Mouse (Mus musculus) hindbrain, embryonic 14.5 days (tissue): Measurements from ENCODE around the gene Maea. TPM values are rescaled to one million over a fixed set of nuclear protein-coding genes. Genes with fewer than 3 reads are reported as not detected.
A peak's percentile ranks its signal among the peaks of the same experiment; 100 is the strongest.

Experiments used
- ATAC-seq: fragments of 200-750 bp; cut with Nextera tagmentation; 2 replicates; pipeline ENCODE4 v1.8.0; 2017; ENCODE audit warnings: moderate number of reproducible peaks, mild to moderate bottlenecking, moderate TSS enrichment, moderate library complexity; ENCODE audit not compliant: low FRiP score
- DNase-seq: peaks from one replicate; pipeline ENCODE4 v3.0.0-alpha.2; 2015; ENCODE audit warnings: low spot score
- H3K27ac ChIP-seq: fragments of 300-500 bp; sonication (generic); 2 replicates; pipeline ENCODE4 v1.5.1; 2014; ENCODE audit warnings: mild to moderate bottlenecking, moderate library complexity
- H3K27me3 ChIP-seq: fragments of 300-500 bp; sonication (generic); 2 replicates; pipeline ENCODE4 v1.6.1; 2014; ENCODE audit warnings: mild to moderate bottlenecking, low read length, mixed read lengths; ENCODE audit not compliant: control insufficient read depth, insufficient read depth
- H3K36me3 ChIP-seq: fragments of 300-500 bp; sonication (generic); replicated peaks from 2 replicates; pipeline ENCODE4 v1.6.1; 2014; ENCODE audit not compliant: control insufficient read depth, insufficient read depth
- H3K4me1 ChIP-seq: fragments of 300-500 bp; sonication (generic); replicated peaks from 2 replicates; pipeline ENCODE4 v1.6.1; 2014; ENCODE audit warnings: antibody characterized with exemption, low read length, mixed read lengths; ENCODE audit not compliant: control insufficient read depth, insufficient read depth
- H3K4me2 ChIP-seq: fragments of 300-500 bp; sonication (generic); replicated peaks from 2 replicates; pipeline ENCODE4 v1.6.1; 2014; ENCODE audit warnings: mild to moderate bottlenecking, moderate library complexity
- H3K4me3 ChIP-seq: fragments of 300-500 bp; sonication (generic); replicated peaks from 2 replicates; pipeline ENCODE4 v1.5.1; 2014; ENCODE audit warnings: mild to moderate bottlenecking, low read length
- H3K9ac ChIP-seq: fragments of 300-500 bp; sonication (generic); 2 replicates; pipeline ENCODE4 v1.6.1; 2014
- H3K9me3 ChIP-seq: fragments of 300-500 bp; sonication (generic); 2 replicates; pipeline ENCODE4 v1.6.1; 2016; ENCODE audit warnings: low read length; ENCODE audit not compliant: control insufficient read depth
- WGBS: fragments of 180-500 bp; shearing (Covaris S2); extraction: QIAGEN DNeasy Blood & Tissue Kit; methylation state at CpG from one replicate; pipeline ENCODE4 v1.1.7; 2014; 5-methylcytosine and 5-hydroxymethylcytosine counted together
- polyA plus RNA-seq: library from polyadenylated mRNA; unstranded; fragments of >200 nt; fragmentation: Nextera tagmentation; extraction: Ambion mirVana; gene quantifications from 2 replicates; pipeline ENCODE4 v1.2.1, GENCODE M21; 2014

Gene Maea
- 123 and 136 TPM in 2 replicates for polyA plus RNA-seq

DNA sequence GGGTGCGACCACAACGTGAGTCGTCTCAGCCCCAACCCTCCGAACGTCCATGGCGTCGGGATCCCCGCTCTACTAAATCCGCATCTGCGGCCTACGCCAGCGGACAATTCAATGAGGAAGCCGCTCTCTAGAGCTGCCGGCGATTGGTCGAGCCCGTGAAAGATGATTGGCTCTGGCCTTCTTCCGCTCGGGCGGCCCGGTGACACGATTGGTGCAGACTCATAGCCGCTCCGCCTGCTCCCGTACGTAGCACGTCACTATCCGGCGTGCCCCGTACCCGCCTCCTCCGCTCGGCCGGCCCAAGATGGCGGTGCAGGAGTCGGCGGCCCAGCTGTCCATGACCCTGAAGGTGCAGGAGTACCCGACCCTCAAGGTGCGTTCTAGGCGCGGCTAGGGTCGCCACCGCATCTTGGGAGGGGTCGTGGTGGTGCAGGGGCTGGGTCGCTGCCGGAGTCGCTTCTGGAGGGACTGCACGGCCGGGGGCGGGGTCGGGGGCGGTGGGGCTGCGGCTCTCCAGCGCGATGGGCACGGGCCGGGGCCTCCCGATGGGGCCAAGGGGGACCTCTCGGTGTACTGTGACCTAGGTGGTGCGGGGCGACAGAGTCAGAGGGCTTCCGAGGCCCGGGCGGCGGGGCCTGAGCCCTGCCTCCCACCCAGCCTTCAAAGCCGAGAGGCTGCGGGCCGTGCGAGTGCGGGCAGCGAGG is at the start of gene Maea:
Gene Maea (plus strand): TSS at position 237 of the 704 bp plus-strand sequence.
- Histone ChIP-seq H3K36me3 (0 out of 2 replicates have a peak, but pooled peaks cover 16% of the 10 kb centered on the region), H3K4me3 (peak within 1 kb of the TSS; percentile 95), H3K27me3 (no peaks in the 10 kb centered on the region), H3K9me3 (no peaks in the 10 kb centered on the region), H3K9ac (peak within 1 kb of the TSS; percentile 96), H3K27ac (peak within 1 kb of the TSS; percentile 88), H3K4me2 (peak within 1 kb of the TSS; percentile 89), H3K4me1 (peaks cover 23% of the 10 kb centered on the region)
- under 1% methylated on average over 69 of the region's 71 CpGs for WGBS
- DNase-seq (peak; percentile 95), ATAC-seq (peak; percentile 100)

DNA sequence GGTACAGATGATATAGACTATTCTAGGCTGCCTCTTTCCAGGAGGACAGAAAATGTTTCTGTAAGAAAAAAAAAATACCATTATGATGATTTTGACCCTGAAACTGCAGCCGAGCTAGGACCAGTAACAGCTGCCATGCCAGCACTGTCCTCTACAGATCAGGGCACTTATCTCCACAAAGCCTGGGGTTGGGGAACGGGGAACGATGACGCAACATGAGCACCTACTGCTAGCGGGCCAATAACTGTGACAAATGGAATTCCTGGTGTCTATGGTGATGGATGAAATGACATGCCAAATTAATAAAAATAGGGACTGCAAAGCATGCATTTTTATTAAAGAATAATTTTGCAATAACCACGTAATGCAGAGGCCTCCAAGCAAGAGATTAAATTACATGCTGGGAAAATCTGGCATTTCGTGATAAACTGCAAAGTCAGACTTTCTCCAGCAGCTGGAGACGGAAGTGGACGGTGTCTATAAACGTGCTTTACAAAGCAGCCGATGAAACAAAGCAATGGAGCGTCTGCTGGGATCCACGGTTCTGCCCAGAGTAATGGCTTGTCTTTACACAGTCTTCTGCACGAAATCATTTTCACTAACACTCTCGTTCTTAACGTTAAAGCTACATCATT is 41.4 kb upstream of the Maea start:
- Histone ChIP-seq H3K4me3 (no peak overlapping the region), H3K4me2 (peak overlapping the region; percentile 19), H3K36me3 (no peaks in the 10 kb centered on the region), H3K9ac (no peak overlapping the region), H3K9me3 (no peaks in the 10 kb centered on the region), H3K27ac (peak overlapping the region; percentile 45), H3K4me1 (no peaks in the 10 kb centered on the region; the same call in 1 of the 2 replicates), H3K27me3 (no peaks in the 10 kb centered on the region)
- peak; percentile 74; the same call in 1 of the 2 replicates for ATAC-seq
- 28% methylated on average over 16 of the region's 16 CpGs for WGBS
- peak; percentile 62 for DNase-seq

DNA sequence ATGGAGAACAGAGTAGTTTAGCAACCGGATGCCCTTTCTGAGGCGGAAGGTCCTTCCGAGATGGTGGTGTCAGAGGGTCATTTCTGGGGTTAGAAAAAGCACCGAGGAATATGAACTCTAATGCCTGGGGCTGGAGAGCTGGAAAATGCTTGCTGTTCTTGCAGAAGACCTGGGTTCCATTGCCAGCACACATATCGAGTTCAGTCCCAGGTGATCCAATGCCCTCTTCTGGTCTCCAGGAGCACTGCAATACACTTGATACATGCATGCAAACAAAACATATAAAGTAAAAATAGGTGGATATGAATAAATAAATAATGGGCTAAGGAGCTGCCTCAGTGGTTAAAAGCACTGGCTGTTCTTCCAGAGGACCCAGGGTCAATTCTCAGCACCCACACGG is 38.1 kb upstream of the Maea start:
- Histone ChIP-seq H3K4me3 (no peak overlapping the region), H3K4me2 (no peak overlapping the region), H3K27ac (no peak overlapping the region), H3K9me3 (no peaks in the 10 kb centered on the region), H3K36me3 (no peaks in the 10 kb centered on the region), H3K27me3 (no peaks in the 10 kb centered on the region), H3K4me1 (no peaks in the 10 kb centered on the region; the same call in 1 of the 2 replicates), H3K9ac (no peak overlapping the region)
- DNase-seq (no peak), ATAC-seq (no peak)
- WGBS, result 64% methylated on average over 6 of the region's 6 CpGs

DNA sequence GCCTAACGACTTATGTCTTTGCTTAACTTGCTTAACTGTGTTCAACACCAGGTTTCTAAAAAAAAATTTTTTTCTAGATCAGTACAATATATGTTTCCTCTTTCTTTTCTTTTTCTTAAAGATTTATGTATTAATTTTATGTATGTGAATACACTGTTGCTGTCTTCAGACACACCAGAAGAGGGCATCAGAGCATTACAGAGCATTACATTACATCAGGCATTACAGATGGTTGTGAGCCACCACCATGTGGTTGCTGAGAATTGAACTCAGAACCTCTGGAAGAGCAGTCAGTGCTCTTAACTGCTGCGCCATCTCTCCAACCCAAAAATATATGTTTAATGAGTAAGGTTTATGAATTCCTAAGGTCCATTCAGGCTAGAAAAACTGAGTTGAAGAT is 33.5 kb upstream of the Maea start:
- Histone ChIP-seq H3K4me3 (no peak overlapping the region), H3K4me2 (no peak overlapping the region), H3K4me1 (no peaks in the 10 kb centered on the region), H3K9me3 (no peaks in the 10 kb centered on the region), H3K36me3 (no peaks in the 10 kb centered on the region), H3K9ac (no peak overlapping the region), H3K27ac (no peak overlapping the region), H3K27me3 (no peaks in the 10 kb centered on the region)
- DNase-seq (no peak), ATAC-seq (no peak)
- 85% methylated on average over 2 of the region's 2 CpGs for WGBS

DNA sequence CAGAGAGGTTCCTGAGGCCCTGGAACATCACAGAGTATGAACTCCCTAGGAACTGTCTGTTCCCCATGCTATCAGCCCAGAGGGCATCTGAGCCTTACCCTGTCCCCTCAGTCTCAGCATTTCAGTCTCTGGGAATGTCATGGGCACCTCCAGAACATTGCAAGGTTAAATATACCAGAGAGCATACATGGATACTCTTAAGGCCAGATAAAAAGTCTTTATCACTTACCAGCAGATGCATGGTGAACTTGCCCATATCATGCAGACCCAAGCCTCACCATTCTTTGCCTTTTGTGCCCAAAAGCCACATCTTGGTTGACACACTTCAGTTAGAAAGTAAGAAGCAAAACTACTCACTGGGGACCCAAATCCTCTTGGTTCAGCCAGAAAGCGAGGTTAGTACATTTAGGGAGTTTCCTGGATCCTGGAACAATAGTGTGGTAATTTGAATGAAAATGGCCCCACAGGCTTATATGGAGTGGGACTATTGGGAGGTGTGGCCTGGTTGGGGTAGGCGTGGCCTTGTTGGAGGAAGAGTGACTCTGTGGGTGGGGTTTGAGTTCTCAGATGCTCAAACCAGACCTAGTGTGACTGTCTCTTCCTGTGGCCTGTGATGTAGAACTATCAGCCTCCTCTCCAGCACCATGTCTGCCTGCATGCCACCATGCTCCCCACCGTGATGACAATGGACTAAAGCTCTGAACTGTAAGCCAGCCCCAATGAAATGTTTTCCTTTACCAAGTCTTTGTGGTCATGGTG is 24.4 kb upstream of the Maea start:
- ATAC-seq (no peak), DNase-seq (no peak)
- Histone ChIP-seq H3K4me1 (no peaks in the 10 kb centered on the region), H3K4me3 (no peak overlapping the region), H3K9me3 (no peaks in the 10 kb centered on the region), H3K9ac (no peak overlapping the region), H3K36me3 (no peaks in the 10 kb centered on the region), H3K27ac (no peak overlapping the region), H3K4me2 (no peak overlapping the region), H3K27me3 (no peaks in the 10 kb centered on the region)
- 76% methylated on average over 3 of the region's 3 CpGs for WGBS

DNA sequence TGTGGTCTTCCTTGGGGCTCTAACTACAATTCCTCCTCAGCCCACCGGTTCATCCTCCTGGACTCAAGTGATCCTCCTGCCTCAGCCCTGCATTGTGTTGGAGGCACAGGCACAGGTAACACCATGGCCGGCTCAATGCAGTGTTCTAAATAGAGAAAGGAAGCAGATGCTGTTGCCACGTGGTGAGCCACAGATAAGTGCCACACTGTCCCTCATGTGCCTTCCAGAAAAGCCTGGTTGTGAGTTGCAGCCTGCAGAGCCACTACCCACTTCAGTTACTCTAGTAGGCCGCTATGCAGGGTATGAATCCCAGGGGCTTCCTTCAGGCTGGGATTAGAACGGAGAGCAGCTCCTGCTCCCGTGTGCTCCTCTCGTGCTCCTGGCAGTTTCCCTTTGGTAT is 23.1 kb upstream of the Maea start:
- Histone ChIP-seq H3K9ac (no peak overlapping the region), H3K9me3 (no peaks in the 10 kb centered on the region), H3K4me3 (no peak overlapping the region), H3K36me3 (no peaks in the 10 kb centered on the region), H3K4me1 (no peaks in the 10 kb centered on the region), H3K27ac (no peak overlapping the region), H3K27me3 (no peaks in the 10 kb centered on the region), H3K4me2 (no peak overlapping the region)
- DNase-seq (no peak), ATAC-seq (no peak)
- WGBS, result 84% methylated on average over 7 of the region's 7 CpGs

DNA sequence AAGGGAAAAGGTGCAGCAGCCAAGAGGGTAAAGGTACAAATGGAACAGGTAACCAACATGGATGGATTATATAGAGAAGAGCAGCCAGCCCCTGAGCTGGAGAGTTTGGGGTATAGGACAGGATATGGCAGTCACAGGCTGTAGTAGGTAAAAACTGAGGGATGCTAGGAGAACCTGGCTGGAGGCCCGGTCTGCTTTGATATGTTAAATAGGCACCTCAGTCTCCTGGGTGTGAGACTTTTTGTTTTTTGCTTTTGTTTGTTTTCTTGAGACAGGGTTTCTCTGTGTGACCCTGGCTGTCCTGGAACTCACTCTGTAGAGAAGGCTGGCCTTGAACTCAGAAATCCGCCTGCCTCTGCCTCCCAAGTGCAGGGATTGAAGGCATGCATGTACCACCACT is 10.8 kb upstream of the Maea start:
- Histone ChIP-seq H3K27me3 (no peaks in the 10 kb centered on the region), H3K9me3 (0 out of 2 replicates have a peak, but pooled peaks cover 8% of the 10 kb centered on the region), H3K4me1 (no peaks in the 10 kb centered on the region), H3K27ac (no peak overlapping the region), H3K4me2 (no peak overlapping the region), H3K36me3 (no peaks in the 10 kb centered on the region), H3K9ac (no peak overlapping the region), H3K4me3 (no peak overlapping the region)
- DNase-seq (no peak), ATAC-seq (no peak)
- WGBS, result 39% methylated on average over 2 of the region's 2 CpGs

DNA sequence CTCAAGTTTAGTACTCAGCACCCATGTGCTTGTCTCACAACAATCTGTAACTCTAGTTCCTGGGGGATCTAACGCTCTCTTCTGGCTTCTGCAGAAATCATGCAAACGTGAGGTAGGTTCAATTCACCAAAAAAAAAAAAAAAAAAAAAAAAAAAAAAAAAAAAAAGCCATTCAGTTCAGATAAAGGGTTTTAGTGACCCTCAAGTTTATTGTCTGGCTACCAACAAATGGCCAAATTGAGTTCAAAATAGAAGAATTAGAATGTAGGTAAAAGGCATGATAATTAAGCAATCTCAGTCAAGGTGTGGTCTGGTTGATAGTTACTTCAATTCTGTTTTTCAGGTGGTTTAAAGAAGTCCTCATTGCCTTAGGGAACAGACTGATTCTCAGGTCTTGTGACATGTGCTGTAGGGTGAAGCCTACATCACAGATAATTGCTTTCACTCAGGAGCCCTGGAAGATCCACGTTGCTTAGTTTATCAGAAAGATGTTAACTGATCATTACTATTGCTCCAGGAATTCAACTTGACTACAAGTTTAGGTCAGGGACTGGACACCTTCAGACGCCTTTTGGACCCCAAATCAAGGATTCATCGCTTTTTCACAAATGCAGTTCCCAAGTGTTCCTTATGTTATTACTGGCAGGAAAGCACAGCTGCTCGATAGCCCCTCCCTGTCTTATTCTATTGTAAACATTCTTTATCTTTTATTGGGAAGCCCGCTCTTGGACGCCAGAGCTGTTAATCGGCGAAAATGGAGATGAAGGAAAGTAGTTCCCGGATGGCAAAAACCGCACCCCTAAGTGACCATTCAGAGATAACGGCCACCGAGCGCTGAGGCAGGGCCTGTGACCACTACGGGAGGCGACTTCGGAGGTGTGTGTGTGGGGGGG is 682 bp upstream of the Maea start:
- peaks cover 23% of the 10 kb centered on the region for H3K4me1 ChIP-seq
- DNase-seq, result peak; percentile 37
- peak overlapping the region; percentile 96 for H3K9ac ChIP-seq
- ATAC-seq, result no peak
- H3K36me3 ChIP-seq, result 0 out of 2 replicates have a peak, but pooled peaks cover 16% of the 10 kb centered on the region
- no peaks in the 10 kb centered on the region for H3K27me3 ChIP-seq
- H3K9me3 ChIP-seq, result no peaks in the 10 kb centered on the region
- peak overlapping the region; percentile 69 for H3K4me2 ChIP-seq
- 24% methylated on average over 18 of the region's 18 CpGs for WGBS
- peak overlapping the region; percentile 95 for H3K4me3 ChIP-seq
- peak overlapping the region; percentile 88 for H3K27ac ChIP-seq
